Mouse (Mus musculus): ENCODE results near the gene Cldn10. TPM values are rescaled to one million over a fixed set of nuclear protein-coding genes. Genes with fewer than 3 reads are reported as not detected.
"Not testable (repeated sequence)": the region's sequence is repeated elsewhere in the genome, so short reads cannot be mapped to it uniquely, and the experiment has no call there.

Cldn10 gene
- total RNA-seq (2021) = under 1 TPM; 0.23 to 0.24 TPM

DNA sequence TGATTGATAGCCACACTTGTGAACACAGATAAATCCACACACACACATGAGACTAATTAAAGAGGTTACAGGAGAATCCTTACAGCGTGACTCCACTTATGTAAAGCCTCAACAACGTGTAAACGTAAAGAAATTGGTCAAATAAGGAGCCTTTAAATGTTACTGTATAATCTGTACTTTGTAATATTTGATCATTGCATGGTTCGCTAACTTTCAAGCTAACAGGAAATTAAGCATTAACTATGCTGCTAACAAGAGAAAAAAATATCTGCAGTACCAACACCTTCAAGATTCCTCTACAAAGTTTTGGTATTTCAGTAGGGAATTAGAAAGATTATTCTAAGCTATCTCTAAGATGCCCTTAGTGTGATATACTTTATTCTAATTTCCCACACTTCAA is at the start of gene Cldn10:
Cldn10 (plus strand) TSS at position 288 of the 400 bp plus-strand sequence.
- DNase-seq = no peak

DNA sequence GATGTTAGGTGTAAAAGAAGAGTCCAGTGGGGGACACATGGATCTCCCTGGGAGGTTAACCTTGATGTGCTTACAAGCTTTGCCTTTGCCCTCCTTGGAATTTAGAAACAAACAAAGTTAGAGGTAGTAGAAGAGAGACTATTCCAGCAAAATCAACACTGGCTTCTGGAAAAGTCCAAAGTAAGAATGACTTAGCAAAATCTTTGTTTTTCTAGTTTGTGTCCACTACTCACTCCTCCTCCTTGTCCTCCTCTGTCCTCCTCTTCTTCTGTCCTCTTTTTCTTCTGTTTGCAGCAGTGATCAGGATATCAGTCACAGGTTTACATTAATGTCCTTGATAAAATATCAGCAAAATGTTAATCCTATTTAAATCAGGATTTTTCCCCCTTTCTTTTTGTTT is 45.9 kb upstream of the Cldn10 start:
- DNase-seq = no peak

DNA sequence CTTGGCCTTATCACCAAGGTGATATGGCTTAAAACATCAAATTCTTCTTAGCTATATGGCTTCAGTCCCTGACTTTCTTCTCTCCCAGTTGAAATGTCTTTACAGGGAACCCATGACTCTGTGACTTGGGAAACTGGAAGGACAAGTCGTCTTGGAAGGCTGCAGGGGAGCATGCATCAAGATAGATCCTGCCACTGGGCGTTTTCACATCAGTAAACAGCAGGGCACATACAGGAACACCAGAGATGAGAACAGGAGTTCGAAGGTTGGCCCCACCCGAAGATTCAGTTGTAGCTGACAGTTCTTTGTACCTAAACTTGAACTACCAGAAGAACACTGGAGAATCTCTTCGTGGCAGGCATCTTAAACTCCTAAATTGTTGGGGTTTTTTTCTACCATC is 44.8 kb upstream of the Cldn10 start:
- DNase-seq = no peak

GRCm38 (mm10) chr14:118749068-118749467 is 38.6 kb upstream of the Cldn10 start:
- no peak for DNase-seq

DNA sequence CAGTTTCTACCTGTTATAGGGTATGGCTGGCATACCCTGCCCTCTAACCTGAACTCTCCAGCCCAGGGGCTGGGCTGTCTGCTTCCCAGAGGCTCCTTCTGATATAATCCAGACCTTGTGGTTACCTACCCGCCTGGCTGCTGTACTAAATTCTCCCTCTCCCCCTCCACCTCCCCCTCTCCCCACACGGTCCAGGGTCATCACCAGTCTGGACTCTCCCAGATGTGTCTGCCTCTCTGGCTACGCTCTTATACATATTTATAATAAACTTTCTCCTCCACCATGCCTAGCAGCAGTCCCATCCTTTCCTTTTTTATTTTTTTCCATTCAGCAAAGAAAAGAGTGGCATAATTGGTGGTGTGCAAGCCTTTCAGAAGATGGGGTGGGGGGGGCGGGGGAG is 38.0 kb upstream of the Cldn10 start:
- no peak for DNase-seq

GRCm38 (mm10) chr14:118750505-118751192 is 37.1 kb upstream of the Cldn10 start:
- DNase-seq = no peak

DNA sequence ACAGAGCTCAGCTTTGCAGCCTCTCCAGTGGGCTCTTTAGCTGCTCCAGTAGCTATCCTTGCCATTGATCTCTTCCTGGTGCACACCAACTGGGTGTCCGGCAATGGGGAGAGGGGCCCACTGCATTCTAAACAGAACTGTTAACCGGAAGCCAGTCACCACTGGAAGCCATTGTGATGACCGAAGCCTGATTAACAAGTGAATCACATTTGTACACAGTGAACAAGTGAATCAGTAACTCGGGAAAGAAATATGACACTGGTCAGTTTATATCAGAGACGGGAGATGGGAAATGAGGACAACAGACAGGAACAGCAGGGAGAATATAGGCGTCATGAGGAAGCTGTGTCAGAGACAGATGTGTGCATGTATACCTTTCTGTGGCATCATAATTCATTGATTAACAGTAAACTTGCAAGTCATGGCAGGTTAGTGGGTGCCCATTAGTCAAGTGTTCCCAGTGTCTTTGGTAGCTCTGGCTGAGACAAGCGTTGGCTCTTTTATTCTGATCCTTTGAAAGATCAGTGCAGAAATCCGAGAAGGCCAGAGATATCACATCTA is 36.4 kb upstream of the Cldn10 start:
- DNase-seq = no peak

DNA sequence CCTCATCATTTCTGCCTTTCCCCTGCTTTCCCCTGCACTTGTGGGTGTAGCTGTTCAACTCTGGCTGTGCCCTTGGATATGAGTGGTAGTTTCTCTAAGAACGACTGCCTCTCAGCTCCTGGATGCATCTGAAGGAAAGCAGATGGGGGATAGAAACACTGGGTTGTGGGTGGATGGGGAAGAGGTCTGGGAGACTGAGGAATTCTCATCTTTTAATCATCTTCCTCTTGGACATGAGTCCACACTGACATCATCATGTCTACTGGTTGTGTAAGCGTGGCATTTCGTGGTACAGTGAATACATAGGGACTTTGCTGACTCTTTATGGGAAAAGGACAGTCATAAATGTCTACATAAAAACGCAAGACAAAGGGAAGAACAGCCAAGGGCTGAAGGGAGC is 31.7 kb upstream of the Cldn10 start:
- no peak for DNase-seq

DNA sequence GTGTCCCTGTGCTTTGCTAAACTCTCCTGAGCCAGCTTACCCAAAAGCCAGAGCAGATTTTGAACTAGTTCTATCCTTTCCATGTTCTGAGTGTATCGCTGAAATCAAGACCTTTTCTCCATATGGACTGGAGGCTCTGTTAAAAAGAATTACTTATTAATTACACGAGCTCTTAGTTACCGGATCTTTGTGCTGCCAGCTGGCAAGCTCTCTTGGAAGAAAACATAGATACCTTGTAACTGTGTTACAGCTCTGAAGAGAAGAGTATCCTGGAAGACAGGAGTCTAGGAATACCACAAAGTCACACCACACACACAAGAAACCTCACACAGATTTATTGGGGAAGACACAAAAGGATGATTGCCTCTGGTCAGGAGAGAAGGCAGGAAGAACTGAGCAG is 31.1 kb upstream of the Cldn10 start:
- DNase-seq = no peak

- not testable (repeated sequence) for DNase-seq
These were observed 24.3 kb upstream of the Cldn10 start for GRCm38 (mm10) chr14:118763362-118763761.

DNA sequence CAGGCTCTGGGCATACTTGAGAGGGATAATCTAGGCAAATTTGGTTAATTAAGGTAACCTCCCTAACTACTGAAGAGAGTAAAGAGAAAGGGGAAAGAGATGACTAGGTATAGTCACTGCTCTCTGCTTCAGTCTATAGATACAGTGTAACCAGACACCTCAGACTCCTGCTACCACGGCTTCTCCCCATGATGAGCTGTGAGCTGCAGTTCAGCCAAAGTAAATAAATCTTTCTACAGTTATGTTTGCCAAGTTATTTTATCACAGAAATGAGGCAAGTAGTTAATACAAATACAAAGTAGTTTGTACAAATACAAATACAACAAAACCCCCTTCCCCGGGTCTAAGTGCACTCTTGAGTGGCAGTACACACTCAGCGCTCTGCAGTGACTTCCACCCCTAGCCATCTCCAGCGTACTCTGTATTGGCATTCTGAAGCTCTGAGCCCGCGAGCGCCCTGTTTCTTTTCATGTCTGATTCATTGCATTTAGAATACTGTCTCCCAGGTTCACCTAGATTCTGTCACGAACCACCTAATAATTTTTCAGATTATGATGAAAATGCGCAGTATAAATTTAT is 23.7 kb upstream of the Cldn10 start:
- DNase-seq = no peak

DNA sequence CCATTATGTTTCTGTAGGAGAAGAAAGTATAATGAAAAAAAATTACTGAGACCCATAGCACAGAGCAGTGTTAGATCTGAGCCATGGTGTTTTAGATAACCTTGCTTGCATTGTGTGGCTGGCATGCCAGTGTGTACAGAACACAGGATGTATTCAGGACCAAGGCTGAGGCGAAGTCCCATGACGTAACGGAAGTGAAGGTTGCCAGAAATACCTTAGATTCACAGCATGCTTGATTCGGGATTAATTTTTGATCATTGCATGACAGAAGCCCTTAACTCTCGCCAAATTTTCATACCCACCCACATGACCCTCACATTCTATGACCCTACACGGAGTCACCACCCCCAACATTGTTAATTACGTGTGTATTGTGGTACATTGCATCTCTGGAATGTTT is 22.4 kb upstream of the Cldn10 start:
- no peak for DNase-seq

DNA sequence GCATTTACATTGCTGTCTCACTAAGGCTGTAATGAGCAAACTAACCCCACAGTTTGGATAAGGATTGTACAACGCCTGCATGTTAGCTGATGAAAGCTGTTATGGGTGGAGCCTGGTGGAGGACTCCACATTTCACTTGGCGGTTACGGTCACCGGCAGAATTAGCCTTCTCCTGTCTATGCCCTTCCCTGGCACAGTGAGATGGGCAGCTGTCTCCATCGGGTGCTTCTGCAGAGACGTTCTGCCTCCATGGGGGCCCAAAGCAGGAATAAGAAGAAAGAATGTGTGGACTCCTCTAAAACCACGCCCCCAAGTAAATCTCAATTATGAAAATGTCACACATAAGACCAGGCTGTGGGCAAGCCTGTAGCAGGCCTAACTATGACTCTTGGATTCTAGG is 21.8 kb upstream of the Cldn10 start:
- no peak for DNase-seq

- DNase-seq = no peak
These were observed 21.3 kb upstream of the Cldn10 start for GRCm38 (mm10) chr14:118766368-118766767.

DNA sequence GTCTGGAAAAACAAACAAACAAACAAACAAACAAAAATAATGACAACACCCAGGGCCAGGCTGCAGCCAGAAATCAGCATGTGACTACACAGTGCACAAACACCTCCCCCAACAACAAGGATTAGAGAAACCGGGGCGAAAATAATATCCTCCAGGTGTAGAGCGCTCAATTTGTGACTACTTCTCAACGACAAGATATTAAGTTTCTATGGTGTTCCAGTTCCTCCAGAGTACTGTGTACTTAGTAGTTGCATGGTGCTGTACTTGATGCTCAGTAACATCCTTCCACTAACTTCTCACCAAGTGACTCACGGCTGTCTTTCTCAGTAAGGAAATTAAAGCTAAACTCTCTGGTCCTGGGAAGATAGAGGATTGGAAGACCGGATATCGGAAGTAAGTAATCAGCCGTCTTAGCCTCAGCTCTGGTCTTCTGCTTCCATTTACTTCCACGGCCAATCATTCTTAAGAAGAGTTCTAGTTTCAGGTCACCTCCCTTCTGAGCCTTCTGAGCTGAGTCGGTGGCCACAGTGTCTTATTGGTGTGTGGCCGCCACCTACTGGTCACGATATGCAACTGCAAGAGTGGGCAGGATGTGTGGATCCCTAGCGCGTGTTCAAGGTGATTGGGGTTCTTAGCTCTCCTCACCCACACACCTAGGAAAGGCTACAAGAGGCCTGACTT is 19.9 kb upstream of the Cldn10 start:
- DNase-seq = peak; percentile 82

DNA sequence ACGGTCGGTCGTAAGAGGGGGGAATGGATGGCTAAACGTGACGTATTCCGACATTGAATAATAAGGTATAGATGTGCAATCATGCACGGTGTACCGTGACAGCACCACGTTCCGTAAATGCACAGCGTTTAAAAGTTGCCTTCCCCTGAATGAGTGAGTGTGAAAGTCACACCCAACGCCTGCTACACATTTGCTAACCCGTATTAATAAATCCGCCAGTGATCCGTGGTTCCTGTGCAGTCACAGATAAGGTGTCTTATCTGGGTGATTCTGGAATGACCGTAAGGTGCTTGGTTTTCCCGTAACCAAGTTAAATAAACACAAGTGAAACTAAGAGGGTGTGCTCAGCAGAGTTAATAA is 19.4 kb upstream of the Cldn10 start:
- no peak for DNase-seq

GRCm38 (mm10) chr14:118773668-118774067 is 14.0 kb upstream of the Cldn10 start:
- no peak for DNase-seq

- DNase-seq = peak; percentile 36
These were observed 12.9 kb upstream of the Cldn10 start for GRCm38 (mm10) chr14:118774507-118775428.

GRCm38 (mm10) chr14:118775554-118775953 is 12.2 kb upstream of the Cldn10 start:
- DNase-seq = no peak

- DNase-seq = no peak
These were observed 11.3 kb upstream of the Cldn10 start for GRCm38 (mm10) chr14:118776372-118776771.

GRCm38 (mm10) chr14:118777478-118777877 is 10.2 kb upstream of the Cldn10 start:
- DNase-seq = no peak

DNA sequence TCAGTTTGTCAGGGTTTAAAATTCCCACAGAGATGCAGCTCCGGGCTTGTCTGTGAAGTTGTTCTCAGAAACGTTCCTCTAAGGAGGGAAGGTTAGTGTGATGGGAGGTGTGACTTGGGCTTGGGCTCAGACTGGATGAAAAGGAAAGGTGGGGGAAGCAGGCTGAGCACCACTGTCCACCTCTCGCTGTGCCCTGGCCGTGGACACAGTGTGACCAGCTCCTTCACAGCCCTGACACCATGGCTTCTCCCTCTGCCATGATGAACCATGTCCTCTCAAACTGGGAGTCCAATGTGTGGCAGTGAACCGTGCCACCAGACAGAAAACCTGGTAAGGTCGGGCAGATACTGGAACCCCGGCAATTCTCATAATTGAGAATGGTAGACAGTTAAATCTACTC is 6.1 kb upstream of the Cldn10 start:
- DNase-seq = no peak

DNA sequence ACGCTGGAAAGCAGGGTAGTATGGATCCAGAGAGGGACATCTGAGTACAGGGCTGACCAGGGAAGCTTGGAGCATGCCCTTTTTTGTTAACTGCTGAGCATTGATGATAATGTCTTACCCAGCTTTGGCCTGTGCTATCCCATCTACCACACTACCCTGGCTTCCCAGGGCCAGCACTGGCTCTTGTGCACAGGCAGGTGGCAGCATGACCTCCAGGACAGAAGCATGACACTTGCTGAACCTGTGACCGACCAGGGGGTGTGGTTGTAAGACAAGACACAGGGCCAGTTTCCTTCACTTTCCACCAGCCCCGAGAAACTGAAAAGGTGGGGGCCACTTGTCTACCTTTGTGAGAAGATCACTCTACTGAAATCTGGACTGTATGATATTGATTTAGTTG is 5.5 kb upstream of the Cldn10 start:
- no peak for DNase-seq
